Mouse (Mus musculus) forebrain, embryonic 14.5 days (tissue): Measurements from ENCODE around the gene Uqcc3. TPM values are rescaled to one million over a fixed set of nuclear protein-coding genes. Genes with fewer than 3 reads are reported as not detected.
"Not testable (repeated sequence)": the region's sequence is repeated elsewhere in the genome, so short reads cannot be mapped to it uniquely, and the experiment has no call there.

Experiments used
- ATAC-seq: fragments of 200-750 bp; cut with Nextera tagmentation; 2 replicates; pipeline ENCODE4 v1.8.0; 2017; ENCODE audit warnings: mild to moderate bottlenecking, moderate library complexity
- DNase-seq: peaks from one replicate; pipeline ENCODE4 v3.0.0-alpha.2; 2015; ENCODE audit warnings: low spot score
- H3K27ac ChIP-seq: fragments of 300-500 bp; sonication (generic); 2 replicates; pipeline ENCODE4 v1.5.1; 2014; ENCODE audit warnings: low read depth, mild to moderate bottlenecking, control low read depth, low read length, moderate library complexity
- H3K27me3 ChIP-seq: fragments of 300-500 bp; sonication (generic); replicated peaks from 2 replicates; pipeline ENCODE4 v1.6.1; 2014; ENCODE audit warnings: low read length, control low read depth, mixed read lengths; ENCODE audit not compliant: control insufficient read depth, insufficient read depth
- H3K36me3 ChIP-seq: fragments of 300-500 bp; sonication (generic); 2 replicates; pipeline ENCODE4 v1.6.1; 2014; ENCODE audit warnings: low read length, control low read depth; ENCODE audit not compliant: control insufficient read depth, insufficient read depth
- H3K4me1 ChIP-seq: fragments of 300-500 bp; sonication (generic); 2 replicates; pipeline ENCODE4 v1.6.1; 2014; ENCODE audit warnings: antibody characterized with exemption, low read length, control low read depth; ENCODE audit not compliant: control insufficient read depth, insufficient read depth
- H3K4me2 ChIP-seq: fragments of 300-500 bp; sonication (generic); 2 replicates; pipeline ENCODE4 v1.6.1; 2014; ENCODE audit warnings: mild to moderate bottlenecking, control low read depth, low read length
- H3K4me3 ChIP-seq: fragments of 300-500 bp; sonication (generic); 2 replicates; pipeline ENCODE4 v1.5.1; 2014; ENCODE audit warnings: low read depth, low read length, control low read depth
- H3K9ac ChIP-seq: fragments of 300-500 bp; sonication (generic); 2 replicates; pipeline ENCODE4 v1.6.1; 2014; ENCODE audit warnings: mild to moderate bottlenecking, low read length, control low read depth, moderate library complexity
- H3K9me3 ChIP-seq: fragments of 300-500 bp; sonication (generic); replicated peaks from 2 replicates; pipeline ENCODE4 v1.6.1; 2016; ENCODE audit warnings: low read length, control low read depth, mixed read lengths; ENCODE audit not compliant: control insufficient read depth
- WGBS: fragments of 180-500 bp; shearing (Covaris S2); extraction: QIAGEN DNeasy Blood & Tissue Kit; methylation state at CpG from one replicate; pipeline ENCODE4 v1.1.7; 2014; 5-methylcytosine and 5-hydroxymethylcytosine counted together
- polyA plus RNA-seq: library from polyadenylated mRNA; unstranded; fragments of >200 nt; fragmentation: Nextera tagmentation; extraction: Ambion mirVana; gene quantifications from 2 replicates; pipeline ENCODE4 v1.2.1, GENCODE M21; 2014

The Uqcc3 gene
- polyA plus RNA-seq, 1 experiment from 2014 or later: 66.4 TPM

DNA sequence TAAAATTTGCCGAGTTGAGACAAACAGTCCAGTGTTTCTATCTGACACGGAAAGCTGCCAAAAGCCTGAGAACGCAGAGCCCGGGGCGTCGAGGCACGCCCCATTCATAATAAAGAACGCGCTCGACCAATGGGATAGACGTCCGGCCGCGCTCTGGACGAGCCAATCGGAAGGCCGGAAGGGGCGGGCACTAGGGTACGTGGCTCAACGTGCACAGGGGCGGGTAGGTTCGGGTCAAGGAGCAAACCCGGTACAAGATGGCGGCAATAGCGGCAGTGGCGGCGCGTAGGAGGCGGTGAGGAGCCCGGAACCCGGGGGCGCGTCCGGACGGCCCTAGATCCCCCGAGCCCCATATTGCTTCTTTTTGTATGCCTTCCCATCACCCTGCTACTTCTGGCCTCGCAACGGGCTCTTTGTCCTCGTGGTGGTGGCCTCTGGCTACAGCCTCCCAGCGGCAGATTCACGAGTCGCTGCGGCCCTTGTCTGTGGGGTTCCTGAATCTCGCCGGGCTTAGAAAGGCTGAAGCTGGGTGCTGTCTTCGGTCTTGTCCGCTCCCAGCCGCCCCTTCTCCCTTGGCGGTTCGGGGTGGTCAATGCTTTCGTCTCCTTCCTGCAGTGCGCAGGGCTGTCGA is 17.3 kb upstream of the Uqcc3 start, which contains the start of gene Ganab:
Gene Ganab, plus strand, starts transcription at position 207 of the 631 bp plus-strand sequence.
- Histone ChIP-seq H3K4me1 (peaks cover 24% of the 10 kb centered on the region), H3K36me3 (peaks cover 32% of the 10 kb centered on the region), H3K4me2 (peak within 1 kb of the TSS; percentile 94), H3K27me3 (no peaks in the 10 kb centered on the region), H3K4me3 (peak within 1 kb of the TSS; percentile 88), H3K27ac (peak within 1 kb of the TSS; percentile 74), H3K9me3 (no peaks in the 10 kb centered on the region), H3K9ac (peak within 1 kb of the TSS; percentile 80)
- DNase-seq: peak; percentile 99
- under 1% methylated on average over 47 of the region's 53 CpGs for WGBS
- ATAC-seq: peak; percentile 99

DNA sequence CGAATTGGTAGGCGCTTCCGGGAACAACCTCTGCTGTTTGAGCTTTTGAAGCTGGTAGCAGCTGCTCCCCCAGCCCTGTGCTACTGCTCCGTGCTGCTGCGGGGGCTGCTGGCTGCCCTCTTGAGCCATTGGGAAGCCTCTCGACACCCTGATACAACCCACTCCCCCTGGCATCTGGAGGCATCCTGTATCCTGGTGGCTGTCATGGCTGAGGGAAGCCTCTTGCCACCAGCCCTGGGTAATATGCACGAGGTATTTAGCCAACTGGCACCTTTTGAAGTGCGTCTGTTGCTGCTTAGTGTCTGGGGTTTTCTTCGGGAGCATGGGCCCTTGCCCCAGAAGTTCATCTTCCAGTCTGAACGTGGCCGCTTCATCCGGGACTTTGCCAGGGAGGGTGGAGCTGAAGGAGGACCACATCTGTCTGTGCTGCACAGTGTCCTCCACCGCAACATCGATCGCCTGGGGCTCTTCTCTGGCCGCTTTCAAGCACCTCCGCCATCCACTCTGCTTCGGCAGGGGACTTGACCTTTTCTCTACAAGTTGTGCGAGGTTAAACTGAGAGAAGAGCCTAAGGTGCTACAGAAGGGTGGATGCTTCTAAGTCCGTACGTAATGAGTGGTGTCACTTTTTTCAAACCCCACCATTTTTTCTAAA is 16.6 kb upstream of the Uqcc3 start:
- peaks cover 24% of the 10 kb centered on the region for H3K4me1 ChIP-seq
- H3K4me2 ChIP-seq: peak overlapping the region; percentile 94
- DNase-seq (peak; percentile 32), ATAC-seq (peak; percentile 47)
- H3K9ac ChIP-seq: peak overlapping the region; percentile 63
- H3K9me3 ChIP-seq, H3K27me3 ChIP-seq: not testable (repeated sequence)
- peak overlapping the region; percentile 88 for H3K4me3 ChIP-seq
- WGBS: 27% methylated on average over 21 of the region's 21 CpGs
- H3K36me3 ChIP-seq: peaks cover 27% of the 10 kb centered on the region
- peak overlapping the region; percentile 74 for H3K27ac ChIP-seq

DNA sequence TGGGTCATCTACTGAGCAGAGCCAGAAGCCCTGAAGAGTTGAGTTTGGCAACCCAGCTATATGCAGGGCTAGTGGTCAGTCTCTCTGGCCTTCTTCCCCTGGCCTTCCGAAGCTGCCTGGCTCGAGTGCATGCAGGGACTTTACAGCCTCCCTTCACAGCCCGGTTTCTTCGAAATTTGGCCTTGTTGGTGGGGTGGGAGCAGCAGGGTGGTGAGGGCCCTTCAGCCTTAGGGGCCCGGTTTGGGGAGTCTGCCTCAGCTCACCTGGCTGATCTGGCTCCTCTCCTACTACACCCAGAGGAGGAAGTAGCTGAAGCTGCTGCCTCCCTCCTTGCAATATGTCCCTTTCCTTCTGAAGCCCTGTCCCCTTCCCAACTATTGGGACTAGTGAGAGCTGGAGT is 15.5 kb upstream of the Uqcc3 start:
- peaks cover 24% of the 10 kb centered on the region for H3K4me1 ChIP-seq
- H3K36me3 ChIP-seq: peaks cover 22% of the 10 kb centered on the region
- H3K9me3 ChIP-seq, H3K9ac ChIP-seq, H3K4me2 ChIP-seq, H3K4me3 ChIP-seq, ATAC-seq, H3K27ac ChIP-seq, DNase-seq, H3K27me3 ChIP-seq: not testable (repeated sequence)
- 96% methylated on average over 5 of the region's 5 CpGs for WGBS

DNA sequence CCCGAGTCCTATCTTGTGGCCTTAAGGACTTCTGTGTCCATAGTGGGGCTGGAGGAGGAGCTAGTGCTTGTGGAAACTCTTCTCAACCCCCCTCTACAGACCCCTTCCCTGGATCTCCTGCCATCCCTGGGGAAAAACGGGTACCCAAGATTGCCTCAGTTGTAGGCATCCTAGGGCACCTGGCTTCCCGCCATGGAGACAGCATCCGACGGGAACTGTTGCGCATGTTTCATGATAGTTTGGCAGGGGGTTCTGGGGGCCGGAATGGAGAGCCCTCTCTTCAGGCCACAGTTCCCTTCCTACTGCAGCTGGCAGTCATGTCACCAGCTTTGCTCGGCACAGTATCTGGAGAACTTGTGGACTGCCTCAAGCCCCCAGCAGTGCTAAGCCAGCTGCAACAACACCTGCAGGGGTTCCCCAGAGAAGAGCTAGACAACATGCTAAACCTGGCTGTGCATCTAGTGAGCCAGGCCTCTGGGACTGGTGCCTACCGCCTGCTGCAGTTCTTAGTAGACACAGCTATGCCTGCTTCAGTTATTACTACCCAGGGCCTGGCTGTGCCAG is 14.8 kb upstream of the Uqcc3 start:
- Histone ChIP-seq H3K27ac (no peak overlapping the region), H3K9ac (no peak overlapping the region), H3K4me1 (peaks cover 24% of the 10 kb centered on the region), H3K4me3 (no peak overlapping the region), H3K27me3 (no peaks in the 10 kb centered on the region), H3K4me2 (no peak overlapping the region), H3K36me3 (peaks cover 25% of the 10 kb centered on the region), H3K9me3 (no peaks in the 10 kb centered on the region)
- WGBS: 92% methylated on average over 9 of the region's 9 CpGs
- no peak for ATAC-seq
- no peak for DNase-seq

DNA sequence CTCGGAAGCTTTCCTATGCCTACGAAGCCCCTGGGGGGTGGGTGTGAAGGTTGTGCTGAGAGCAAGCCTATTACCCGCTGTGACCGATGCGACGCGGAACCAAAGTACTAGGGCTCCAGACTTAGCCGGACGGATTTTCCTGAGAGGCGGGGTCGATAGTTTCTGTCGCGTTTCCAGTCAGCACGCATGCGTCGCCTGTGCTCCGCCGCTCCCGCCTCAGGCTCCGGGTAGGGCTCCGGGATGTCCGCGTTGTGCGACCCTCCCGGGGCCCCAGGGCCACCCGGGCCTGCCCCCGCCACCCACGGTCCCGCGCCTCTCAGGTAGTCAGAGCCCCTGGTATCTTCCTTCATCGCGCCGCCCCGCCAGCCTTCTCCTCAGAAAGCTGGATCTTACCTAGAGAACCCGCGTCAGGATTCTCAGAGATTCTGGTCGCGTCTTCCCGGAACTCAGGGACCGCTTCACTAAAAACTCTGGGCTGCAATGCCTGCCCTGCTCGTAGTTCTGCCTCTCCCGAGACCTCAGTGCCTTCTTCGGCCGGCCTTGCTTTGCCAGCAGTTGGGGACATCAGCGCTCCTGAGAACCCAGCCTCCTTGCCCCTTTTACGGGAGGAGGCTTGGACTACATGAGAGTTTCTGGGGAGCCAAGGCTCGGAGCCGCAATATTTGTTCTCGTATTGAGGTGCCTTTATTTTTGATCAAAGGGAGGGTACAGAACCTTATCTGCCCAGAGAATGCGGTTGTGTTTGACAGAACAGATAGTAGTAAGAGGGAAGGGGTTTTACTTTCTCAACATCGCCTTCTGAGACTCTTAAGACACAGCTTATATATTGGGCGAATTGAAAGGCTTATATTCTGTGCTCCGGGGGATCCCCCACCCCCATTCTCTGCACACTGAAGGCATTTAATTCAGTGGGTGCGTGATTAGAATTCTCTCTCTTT is 12.4 kb upstream of the Uqcc3 start, which contains the start of gene Ints5:
Gene Ints5, plus strand, starts transcription at position 177 of the 938 bp plus-strand sequence.
- peak within 1 kb of the TSS; percentile 77 for H3K4me2 ChIP-seq
- peaks cover 30% of the 10 kb centered on the region for H3K36me3 ChIP-seq
- no peaks in the 10 kb centered on the region for H3K27me3 ChIP-seq
- H3K4me3 ChIP-seq: peak within 1 kb of the TSS; percentile 79
- H3K27ac ChIP-seq: peak within 1 kb of the TSS; percentile 71
- 3% methylated on average over 54 of the region's 54 CpGs for WGBS
- H3K4me1 ChIP-seq: peaks cover 19% of the 10 kb centered on the region
- H3K9me3 ChIP-seq: no peaks in the 10 kb centered on the region
- ATAC-seq (peak; percentile 57), DNase-seq (peak; percentile 92)
- H3K9ac ChIP-seq: peak within 1 kb of the TSS; percentile 93

DNA sequence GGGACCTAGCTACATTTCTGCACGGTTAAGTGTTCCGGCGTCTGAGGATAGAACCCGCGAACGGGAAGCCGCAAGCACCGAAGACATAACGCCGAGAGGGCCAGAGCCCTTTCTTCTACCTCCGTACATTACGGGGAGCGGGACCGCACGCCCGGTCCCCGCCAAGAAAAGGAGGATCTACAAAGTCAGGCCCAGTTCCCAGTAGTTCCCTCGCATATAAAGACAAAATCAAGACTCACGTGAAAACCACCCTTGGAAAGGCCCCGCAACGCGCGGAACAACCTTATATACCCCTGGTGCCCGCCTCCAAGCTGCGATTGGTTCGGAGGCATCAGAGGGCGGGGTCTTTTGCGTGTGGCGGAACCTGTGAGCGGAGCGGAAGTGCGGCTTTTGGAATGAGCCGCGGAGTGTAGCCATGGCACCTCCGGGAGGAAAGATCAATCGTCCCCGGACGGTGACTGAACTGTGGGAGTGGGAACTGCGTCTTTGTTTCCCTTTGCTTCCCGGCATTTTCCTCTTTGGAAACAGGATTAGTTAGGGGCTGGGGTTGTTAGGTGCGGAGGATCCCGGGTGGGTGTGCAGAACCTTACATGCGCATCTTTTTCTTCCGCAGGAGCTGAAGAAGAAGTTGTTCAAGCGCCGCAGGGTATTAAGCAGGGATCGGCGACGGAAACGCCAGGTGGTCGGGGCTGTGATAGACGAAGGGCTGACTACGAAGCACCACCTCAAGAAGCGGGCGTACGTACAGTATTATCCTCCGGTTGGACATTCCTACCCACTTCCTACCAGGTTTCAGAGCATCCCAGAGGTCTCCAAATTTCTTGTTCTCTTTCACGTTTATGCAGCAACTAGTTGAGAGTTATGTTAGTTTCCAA is 8.0 kb upstream of the Uqcc3 start, which contains the start of the genes 1810009A15Rik and Gm49416:
Gene 1810009A15Rik, plus strand, starts transcription at position 343 of the 875 bp plus-strand sequence.
Gene Gm49416, plus strand, starts transcription at position 416 of the 875 bp plus-strand sequence.
- DNase-seq: peak; percentile 99
- H3K4me2 ChIP-seq: peak within 1 kb of the TSS; percentile 76
- H3K4me1 ChIP-seq: peaks cover 12% of the 10 kb centered on the region
- peak; percentile 97 for ATAC-seq
- peaks cover 7% of the 10 kb centered on the region; the same call in 1 of the 2 replicates for H3K36me3 ChIP-seq
- peak within 1 kb of the TSS; percentile 76 for H3K27ac ChIP-seq
- H3K4me3 ChIP-seq: peak within 1 kb of the TSS; percentile 67
- H3K9ac ChIP-seq: peak within 1 kb of the TSS; percentile 77
- under 1% methylated on average over 58 of the region's 58 CpGs for WGBS
- H3K27me3 ChIP-seq: no peaks in the 10 kb centered on the region
- H3K9me3 ChIP-seq: no peaks in the 10 kb centered on the region

DNA sequence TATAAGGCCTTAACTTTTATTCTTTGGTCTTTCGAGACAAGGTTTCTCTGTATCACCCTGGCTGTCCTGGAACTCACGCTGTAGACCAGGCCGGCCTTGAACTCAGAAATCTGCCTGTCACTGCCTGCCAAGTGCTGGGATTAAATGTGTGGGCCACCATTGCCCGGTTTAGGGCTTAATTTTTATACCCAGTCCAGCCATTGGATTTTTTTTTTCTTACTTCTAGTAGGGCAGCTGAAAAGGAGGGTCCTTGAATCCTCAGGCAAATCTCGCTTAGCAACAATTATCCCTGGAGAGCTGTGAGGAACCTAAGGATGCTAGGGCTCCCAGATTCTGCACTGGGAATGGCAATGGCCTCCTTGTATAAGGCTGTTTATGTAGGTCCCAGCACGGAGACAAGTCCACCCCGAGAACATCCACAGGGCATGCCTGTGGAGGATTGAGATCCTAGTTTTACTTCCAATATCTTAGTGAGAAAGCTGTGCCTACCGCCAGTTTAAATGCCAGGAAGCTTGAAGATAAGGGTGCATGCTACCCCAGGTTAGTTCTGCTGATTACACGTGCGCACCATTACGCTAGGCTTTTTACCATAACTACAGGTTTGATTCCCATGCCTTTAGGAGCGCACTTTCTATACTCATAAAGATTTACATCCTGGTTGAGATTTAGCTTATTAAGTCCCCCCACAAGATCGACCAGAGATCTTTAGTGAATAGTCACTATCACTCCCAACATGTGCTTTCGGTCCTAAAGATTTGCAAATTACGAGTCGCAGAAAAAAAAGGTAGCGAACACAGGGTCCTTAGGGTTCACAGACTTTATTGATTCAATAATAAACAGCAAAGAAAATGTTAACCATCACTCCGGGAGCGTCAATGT is 7.1 kb upstream of the Uqcc3 start:
- peak overlapping the region; percentile 76 for H3K4me2 ChIP-seq
- DNase-seq (peak; percentile 13), ATAC-seq (no peak)
- no peaks in the 10 kb centered on the region for H3K9me3 ChIP-seq
- peaks cover 9% of the 10 kb centered on the region; the same call in 1 of the 2 replicates for H3K4me1 ChIP-seq
- H3K9ac ChIP-seq: peak overlapping the region; percentile 77
- H3K27me3 ChIP-seq: no peaks in the 10 kb centered on the region
- peaks cover 7% of the 10 kb centered on the region; the same call in 1 of the 2 replicates for H3K36me3 ChIP-seq
- WGBS: 17% methylated on average over 19 of the region's 19 CpGs
- H3K27ac ChIP-seq: peak overlapping the region; percentile 67
- H3K4me3 ChIP-seq: peak overlapping the region; percentile 67
